Mouse (Mus musculus) neural tube, embryonic 11.5 days (tissue): Measurements from ENCODE around the gene Frmd4b. TPM values are rescaled to one million over a fixed set of nuclear protein-coding genes. Genes with fewer than 3 reads are reported as not detected.

Experiments
- ATAC-seq: fragments of 200-750 bp; cut with Nextera tagmentation; 2 replicates; pipeline ENCODE4 v1.8.0; 2017; ENCODE audit warnings: moderate number of reproducible peaks, mild to moderate bottlenecking, moderate TSS enrichment, moderate library complexity; ENCODE audit not compliant: insufficient read depth, low FRiP score, low TSS enrichment
- DNase-seq: peaks from one replicate; pipeline ENCODE4 v3.0.0-alpha.2; 2015; ENCODE audit warnings: low spot score
- H3K27ac ChIP-seq: fragments of 300-500 bp; sonication (generic); 2 replicates; pipeline ENCODE4 v1.5.1; 2014; ENCODE audit warnings: low read depth, mild to moderate bottlenecking, low read length
- H3K27me3 ChIP-seq: fragments of 300-500 bp; sonication (generic); 2 replicates; pipeline ENCODE4 v1.6.1; 2014; ENCODE audit warnings: mild to moderate bottlenecking, low read length, mixed read lengths; ENCODE audit not compliant: control insufficient read depth, insufficient read depth
- H3K36me3 ChIP-seq: fragments of 300-500 bp; sonication (generic); 2 replicates; pipeline ENCODE4 v1.6.1; 2014; ENCODE audit warnings: mild to moderate bottlenecking, low read length, moderate library complexity, mixed read lengths; ENCODE audit not compliant: control insufficient read depth, insufficient read depth
- H3K4me1 ChIP-seq: fragments of 300-500 bp; sonication (generic); 2 replicates; pipeline ENCODE4 v1.6.1; 2014; ENCODE audit warnings: low read length, mixed read lengths; ENCODE audit not compliant: control insufficient read depth, insufficient read depth
- H3K4me2 ChIP-seq: fragments of 300-500 bp; sonication (generic); 2 replicates; pipeline ENCODE4 v1.6.1; 2014; ENCODE audit warnings: low read depth, mild to moderate bottlenecking, moderate library complexity
- H3K4me3 ChIP-seq: fragments of 300-500 bp; sonication (generic); 2 replicates; pipeline ENCODE4 v1.5.1; 2014; ENCODE audit warnings: low read depth, low read length
- H3K9ac ChIP-seq: fragments of 300-500 bp; sonication (generic); 2 replicates; pipeline ENCODE4 v1.6.1; 2014; ENCODE audit warnings: mild to moderate bottlenecking, low read length
- H3K9me3 ChIP-seq: fragments of 300-500 bp; sonication (generic); 2 replicates; pipeline ENCODE4 v1.6.1; 2016; ENCODE audit warnings: low read length; ENCODE audit not compliant: control insufficient read depth
- WGBS: fragments of 180-500 bp; shearing (Covaris S2); extraction: QIAGEN DNeasy Blood & Tissue Kit; methylation state at CpG from one replicate; pipeline ENCODE4 v1.1.7; 2014; 5-methylcytosine and 5-hydroxymethylcytosine counted together
- polyA plus RNA-seq: library from polyadenylated mRNA; unstranded; fragments of >200 nt; fragmentation: Nextera tagmentation; extraction: Ambion mirVana; gene quantifications from 2 replicates; pipeline ENCODE4 v1.2.1, GENCODE M21; 2014

Frmd4b gene
- polyA plus RNA-seq, 1 experiment from 2014 or later, result 50.5 TPM

DNA sequence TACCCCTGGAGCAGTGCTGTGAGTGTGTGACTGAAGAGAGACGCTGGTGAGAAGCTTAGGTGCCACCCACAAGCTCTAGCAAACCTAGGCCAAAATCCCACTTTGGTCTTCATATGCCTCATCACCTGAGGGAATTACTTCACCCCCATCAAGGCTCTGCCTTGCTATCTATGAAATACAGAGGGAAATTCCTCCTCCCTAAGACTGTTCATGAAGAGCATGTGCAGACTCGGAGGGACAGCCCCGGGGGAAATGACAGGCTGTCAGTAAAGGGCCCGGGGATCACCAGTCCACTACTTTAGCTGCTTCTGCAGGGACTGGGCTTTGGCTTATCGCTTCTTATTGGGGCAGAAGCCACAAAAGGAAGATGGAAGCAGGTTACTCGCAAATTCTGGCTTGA is 108.9 kb downstream of the Frmd4b start:
- no peak overlapping the region for H3K27ac ChIP-seq
- no peaks in the 10 kb centered on the region for H3K36me3 ChIP-seq
- H3K4me2 ChIP-seq, result no peak overlapping the region
- H3K4me3 ChIP-seq, result no peak overlapping the region
- ATAC-seq, result no peak
- no peak for DNase-seq
- no peaks in the 10 kb centered on the region for H3K27me3 ChIP-seq
- 89% methylated on average over 6 of the region's 6 CpGs for WGBS
- H3K9me3 ChIP-seq, result no peaks in the 10 kb centered on the region
- H3K4me1 ChIP-seq, result no peaks in the 10 kb centered on the region
- no peak overlapping the region for H3K9ac ChIP-seq

GRCm38 (mm10) chr6:97507893-97508292 is 109.4 kb downstream of the Frmd4b start:
- DNase-seq (no peak), ATAC-seq (no peak)
- 94% methylated on average over 3 of the region's 3 CpGs for WGBS
- no peaks in the 10 kb centered on the region for H3K9me3 ChIP-seq
- H3K4me2 ChIP-seq, result no peak overlapping the region
- H3K27me3 ChIP-seq, result no peaks in the 10 kb centered on the region
- no peak overlapping the region for H3K4me3 ChIP-seq
- H3K9ac ChIP-seq, result no peak overlapping the region
- H3K27ac ChIP-seq, result no peak overlapping the region
- H3K4me1 ChIP-seq, result no peaks in the 10 kb centered on the region
- no peaks in the 10 kb centered on the region for H3K36me3 ChIP-seq

DNA sequence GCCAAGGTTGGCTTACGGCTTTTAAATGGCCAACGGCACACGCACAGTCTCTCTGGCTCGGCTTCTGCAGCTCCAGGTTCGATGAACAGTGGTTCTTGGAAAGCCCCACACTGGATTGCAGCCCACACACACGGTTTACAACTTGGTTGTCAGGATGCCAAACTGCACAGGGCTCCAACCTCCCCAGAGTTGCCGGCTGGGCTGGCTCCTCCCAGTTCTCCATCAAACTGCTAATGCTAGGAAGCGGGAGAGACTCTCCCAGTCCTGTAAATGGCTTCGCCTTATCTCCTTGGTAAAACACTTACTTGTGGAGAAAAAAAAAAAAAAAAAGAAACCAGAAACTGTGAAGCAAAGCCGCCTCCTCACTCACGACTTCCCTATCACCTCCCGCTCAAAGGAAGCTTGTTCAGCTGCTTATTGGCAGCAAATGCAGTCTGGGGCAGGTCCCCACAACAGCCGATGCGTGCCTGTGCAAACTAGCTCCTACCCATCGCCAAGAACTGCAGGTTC is 111.1 kb downstream of the Frmd4b start:
- H3K4me2 ChIP-seq, result no peak overlapping the region
- H3K4me3 ChIP-seq, result no peak overlapping the region
- no peak for DNase-seq
- H3K4me1 ChIP-seq, result no peaks in the 10 kb centered on the region
- H3K9me3 ChIP-seq, result no peaks in the 10 kb centered on the region
- H3K36me3 ChIP-seq, result no peaks in the 10 kb centered on the region
- no peak overlapping the region for H3K9ac ChIP-seq
- 35% methylated on average over 15 of the region's 15 CpGs for WGBS
- H3K27ac ChIP-seq, result no peak overlapping the region
- no peak for ATAC-seq
- no peaks in the 10 kb centered on the region for H3K27me3 ChIP-seq

- H3K4me3 ChIP-seq, result no peak overlapping the region
- 95% methylated on average over 5 of the region's 5 CpGs for WGBS
Measured at GRCm38 (mm10) chr6:97504673-97505072, 112.7 kb downstream of the Frmd4b start.

DNA sequence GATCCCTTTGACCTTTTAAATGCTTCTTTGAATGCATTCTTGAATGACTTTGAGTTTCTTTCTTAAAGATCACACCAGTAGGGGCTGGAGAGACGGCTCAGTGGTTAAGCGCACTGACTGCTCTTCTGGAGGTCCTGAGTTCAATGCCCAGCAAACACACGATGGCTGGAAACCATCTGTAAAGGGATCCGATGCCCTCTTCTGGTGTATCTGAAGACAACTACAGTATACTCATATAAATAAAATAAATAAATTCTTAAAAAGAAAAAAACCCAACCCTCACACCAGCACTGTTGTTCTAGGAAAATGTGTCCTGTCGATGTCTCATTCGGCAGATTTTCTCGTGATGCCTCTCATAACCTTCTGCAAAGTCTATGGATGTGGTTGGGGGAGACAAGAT is 116.3 kb downstream of the Frmd4b start:
- no peak for ATAC-seq

More at GRCm38 (mm10) chr6:97504673-97505072, 112.7 kb downstream of the Frmd4b start:
- DNase-seq (no peak), ATAC-seq (no peak)
- Histone ChIP-seq H3K27me3 (no peaks in the 10 kb centered on the region), H3K9me3 (no peaks in the 10 kb centered on the region), H3K4me2 (no peak overlapping the region), H3K36me3 (no peaks in the 10 kb centered on the region), H3K9ac (no peak overlapping the region), H3K27ac (no peak overlapping the region), H3K4me1 (no peaks in the 10 kb centered on the region)

DNA sequence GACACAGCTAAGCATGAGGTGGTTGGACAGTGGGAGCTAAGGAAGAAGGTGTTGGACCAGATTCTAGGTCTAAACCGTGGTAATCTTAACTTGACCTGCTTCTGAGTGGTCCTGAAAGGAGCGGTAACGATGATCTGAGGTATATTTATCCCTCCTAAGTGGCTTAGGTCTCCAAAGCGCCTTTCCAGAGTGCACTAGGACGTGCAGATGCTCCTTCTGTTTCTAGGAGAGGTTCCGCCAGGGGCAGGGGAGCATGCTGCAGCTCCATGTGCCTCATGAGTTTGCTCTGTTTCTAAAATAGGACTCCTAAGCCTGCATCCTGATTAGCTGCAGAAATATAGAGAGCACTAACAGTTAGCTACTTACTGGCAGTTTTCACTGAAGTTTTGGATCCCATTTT is 117.1 kb downstream of the Frmd4b start:
- no peak overlapping the region for H3K9ac ChIP-seq
- ATAC-seq (no peak), DNase-seq (no peak)
- no peak overlapping the region for H3K4me3 ChIP-seq
- no peaks in the 10 kb centered on the region for H3K27me3 ChIP-seq
- H3K36me3 ChIP-seq, result no peaks in the 10 kb centered on the region
- H3K27ac ChIP-seq, result no peak overlapping the region
- no peaks in the 10 kb centered on the region for H3K9me3 ChIP-seq
- H3K4me2 ChIP-seq, result no peak overlapping the region
- no peaks in the 10 kb centered on the region for H3K4me1 ChIP-seq
- 94% methylated on average over 6 of the region's 6 CpGs for WGBS

More for the DNA sequence above, 116.3 kb downstream of the Frmd4b start:
- no peak for DNase-seq
- Histone ChIP-seq H3K9me3 (no peaks in the 10 kb centered on the region), H3K36me3 (no peaks in the 10 kb centered on the region), H3K4me1 (no peaks in the 10 kb centered on the region), H3K27ac (no peak overlapping the region), H3K4me3 (no peak overlapping the region), H3K4me2 (no peak overlapping the region), H3K27me3 (no peaks in the 10 kb centered on the region), H3K9ac (no peak overlapping the region)
- WGBS, result 92% methylated on average over 7 of the region's 7 CpGs

- no peaks in the 10 kb centered on the region for H3K9me3 ChIP-seq
- DNase-seq (no peak), ATAC-seq (no peak)
- H3K4me2 ChIP-seq, result no peak overlapping the region
- H3K4me3 ChIP-seq, result no peak overlapping the region
- H3K27me3 ChIP-seq, result no peaks in the 10 kb centered on the region
- WGBS, result 86% methylated on average over 1 of the region's 1 CpGs
- no peaks in the 10 kb centered on the region for H3K4me1 ChIP-seq
- no peak overlapping the region for H3K9ac ChIP-seq
- H3K36me3 ChIP-seq, result no peaks in the 10 kb centered on the region
- no peak overlapping the region for H3K27ac ChIP-seq
Measured at GRCm38 (mm10) chr6:97496002-97496401, 121.3 kb downstream of the Frmd4b start.

DNA sequence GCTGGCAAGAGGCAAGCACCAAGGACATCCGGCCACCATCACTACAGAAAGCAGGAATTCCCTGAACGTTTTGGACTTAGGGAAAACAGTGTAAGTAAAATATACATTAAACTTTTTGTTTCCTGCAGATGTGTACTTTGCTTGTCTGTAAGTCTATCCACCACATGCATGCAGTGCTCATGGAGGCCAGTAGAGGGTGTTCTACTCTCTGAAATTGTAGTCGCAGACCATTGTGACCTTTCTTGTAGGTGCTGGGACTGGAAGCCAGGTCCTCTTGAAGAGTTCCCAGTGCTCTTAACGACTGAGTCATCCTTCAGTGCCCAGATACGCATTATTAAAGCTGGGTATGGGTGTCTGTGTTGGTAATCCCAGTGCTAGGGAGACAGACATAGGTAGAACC is 126.3 kb downstream of the Frmd4b start:
- Histone ChIP-seq H3K9me3 (no peaks in the 10 kb centered on the region), H3K4me2 (no peak overlapping the region), H3K4me1 (peaks cover 6% of the 10 kb centered on the region), H3K27ac (no peak overlapping the region), H3K9ac (no peak overlapping the region), H3K36me3 (no peaks in the 10 kb centered on the region), H3K27me3 (no peaks in the 10 kb centered on the region), H3K4me3 (no peak overlapping the region)
- ATAC-seq (no peak), DNase-seq (no peak)
- WGBS, result 93% methylated on average over 5 of the region's 5 CpGs

DNA sequence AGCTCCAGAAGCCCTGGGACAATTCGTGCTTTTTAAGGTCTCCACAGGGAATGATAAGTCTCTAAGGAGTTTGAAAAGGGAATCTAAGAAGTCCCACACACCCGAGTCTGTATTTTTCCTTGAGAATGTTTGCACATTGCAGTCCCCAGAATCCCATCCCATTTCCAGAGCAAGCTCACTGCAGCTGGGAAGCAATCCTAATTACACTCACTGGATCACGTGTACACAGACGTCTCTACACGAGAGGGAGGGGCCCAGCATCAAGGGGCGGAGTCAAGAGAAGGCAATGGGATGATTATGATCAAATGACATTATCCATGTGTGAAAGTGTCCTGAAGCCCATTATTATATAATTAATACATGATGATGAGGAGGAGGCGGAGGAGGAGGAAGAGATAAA is 128.5 kb downstream of the Frmd4b start:
- H3K36me3 ChIP-seq, result no peaks in the 10 kb centered on the region
- H3K4me2 ChIP-seq, result no peak overlapping the region
- peaks cover 6% of the 10 kb centered on the region for H3K4me1 ChIP-seq
- ATAC-seq (no peak), DNase-seq (no peak)
- H3K4me3 ChIP-seq, result no peak overlapping the region
- WGBS, result 32% methylated on average over 7 of the region's 7 CpGs
- H3K27ac ChIP-seq, result no peak overlapping the region
- H3K9ac ChIP-seq, result no peak overlapping the region
- H3K9me3 ChIP-seq, result no peaks in the 10 kb centered on the region
- H3K27me3 ChIP-seq, result no peaks in the 10 kb centered on the region
